Mouse (Mus musculus): Measurements from ENCODE around the gene 9430097D07Rik.

The 9430097D07Rik gene

DNA sequence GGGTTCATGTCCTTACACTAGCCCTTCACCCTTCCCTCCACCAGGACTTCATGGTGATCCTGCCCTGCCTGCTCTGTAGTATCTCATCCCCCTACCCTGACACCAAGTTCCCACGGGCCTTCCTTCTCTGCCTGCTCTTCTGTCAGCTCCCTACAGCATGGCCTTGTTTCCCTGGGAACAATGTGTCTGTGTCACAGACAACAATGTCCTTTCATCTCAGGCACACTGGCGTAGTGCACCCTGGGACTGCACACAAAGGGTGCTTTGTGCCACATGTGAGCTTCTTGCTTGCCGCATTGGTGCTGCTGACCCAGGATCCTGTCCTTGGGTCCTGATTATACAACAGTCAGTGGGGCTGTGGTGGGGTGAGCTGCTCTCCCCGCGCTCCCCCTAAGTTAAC, 15.9 kb downstream of the 9430097D07Rik start:
- DNase-seq (ENCODE audit: low spot score), result no peak

- DNase-seq (ENCODE audit: low spot score), result no peak
These were observed 19.5 kb downstream of the 9430097D07Rik start for GRCm38 (mm10) chr2:32556019-32556418.

GRCm38 (mm10) chr2:32555484-32555883, 20.0 kb downstream of the 9430097D07Rik start:
- no peak for DNase-seq (ENCODE audit: low spot score)

DNA sequence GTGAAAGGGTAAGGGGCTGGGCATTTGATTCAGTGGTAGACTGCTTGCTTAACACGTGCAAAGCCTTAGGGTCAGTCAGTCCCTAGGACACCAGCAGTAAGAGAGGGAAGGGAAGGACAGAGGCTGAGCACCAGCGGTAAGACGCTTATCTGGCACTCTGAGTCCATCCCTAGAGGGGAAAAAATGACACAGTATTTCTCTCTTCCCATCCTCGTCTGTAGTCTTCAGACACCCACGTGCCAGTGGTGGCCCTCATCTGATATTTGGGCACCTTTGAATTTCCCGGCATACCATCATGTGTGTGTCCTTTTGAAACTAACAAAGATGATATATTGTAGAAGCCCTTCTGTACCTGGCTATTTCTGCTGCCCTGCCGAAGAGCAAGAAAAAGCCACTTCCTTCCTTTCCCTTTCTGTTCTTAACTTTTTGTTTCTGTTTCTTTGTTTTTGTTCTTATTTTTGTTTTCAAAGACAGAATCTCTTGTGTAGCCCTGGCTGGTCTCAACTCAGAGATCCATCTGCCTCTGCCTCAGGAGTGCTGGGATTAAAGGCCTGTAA, 21.8 kb downstream of the 9430097D07Rik start:
- DNase-seq (ENCODE audit: low spot score), result no peak

DNA sequence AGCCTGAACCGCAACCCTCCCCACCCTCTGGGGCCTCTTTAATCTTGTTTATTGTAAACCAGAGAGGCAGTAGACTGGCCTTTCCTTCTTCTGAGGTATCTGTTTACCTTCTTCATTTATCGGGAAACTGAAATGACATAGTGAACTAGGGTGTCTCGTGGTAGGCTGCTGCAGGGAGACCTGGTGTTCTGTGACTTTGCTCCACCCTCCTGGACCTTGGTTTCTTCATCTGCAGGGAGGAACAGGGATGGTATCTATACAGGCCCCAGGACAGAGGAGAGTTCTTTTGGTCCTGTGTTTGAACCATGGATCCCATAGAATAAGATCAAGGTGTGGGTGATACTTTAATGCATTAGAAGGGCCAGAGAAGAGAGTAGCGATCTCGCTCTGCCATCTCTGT, 24.2 kb downstream of the 9430097D07Rik start:
- DNase-seq (ENCODE audit: low spot score), result no peak

DNA sequence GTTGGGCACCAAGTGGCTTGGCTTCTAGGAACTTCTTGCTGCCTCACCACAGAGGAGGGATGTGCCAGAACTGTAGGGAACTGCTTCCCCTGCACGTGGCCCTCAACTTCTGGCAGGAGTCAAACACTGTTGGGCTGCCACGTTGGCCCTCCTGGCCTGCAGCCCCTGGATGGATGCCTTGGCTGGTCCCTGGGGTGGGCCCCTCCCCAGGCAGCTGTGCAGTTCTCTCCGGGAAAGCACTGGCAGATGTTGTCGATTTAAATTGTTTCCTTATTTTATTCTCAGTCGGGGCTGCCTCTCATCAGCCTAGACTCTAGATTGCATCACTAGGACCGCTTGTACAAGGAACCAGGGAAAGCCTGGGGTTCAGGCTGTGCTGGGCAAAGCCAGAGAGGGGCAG, 25.7 kb downstream of the 9430097D07Rik start:
- peak; percentile 50 for DNase-seq (ENCODE audit: low spot score)

GRCm38 (mm10) chr2:32549171-32549570, 26.3 kb downstream of the 9430097D07Rik start:
- DNase-seq (ENCODE audit: low spot score), result no peak

DNA sequence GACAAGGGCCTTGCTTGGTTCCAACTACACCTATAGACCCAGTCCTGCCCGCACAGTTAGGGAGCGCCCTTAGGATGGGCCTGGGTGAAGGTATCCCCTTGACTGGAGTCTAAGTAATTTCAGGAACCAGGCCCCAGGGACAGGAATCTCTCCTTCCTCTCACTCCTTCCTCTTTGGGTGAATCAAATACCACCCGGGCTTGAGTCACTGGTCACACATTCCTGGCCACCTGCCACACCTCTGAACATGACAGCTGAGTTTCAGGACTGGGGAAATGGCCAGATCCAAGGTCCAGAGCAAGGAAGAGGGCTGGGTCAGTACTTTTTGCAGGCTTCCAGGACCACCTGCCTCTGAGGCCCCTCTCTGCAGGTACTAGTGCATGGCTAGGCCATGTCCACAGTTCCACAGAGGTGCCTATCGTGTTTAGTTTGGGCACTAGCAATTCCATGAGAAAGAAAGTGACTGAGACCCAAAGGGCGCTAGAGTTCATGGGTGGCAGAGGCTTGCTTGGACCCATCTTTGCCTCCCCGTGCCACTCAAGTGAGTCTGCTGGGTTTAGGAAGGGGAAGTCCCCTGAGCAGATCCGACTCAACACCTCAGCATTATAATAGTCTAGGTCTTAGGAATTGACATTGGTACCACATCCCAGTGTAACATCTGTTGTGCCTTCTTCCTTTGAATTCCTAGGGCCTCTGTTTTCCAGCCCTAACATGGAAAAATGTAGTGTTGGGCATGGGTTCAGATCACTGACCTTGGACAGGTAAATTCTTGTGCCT, 27.3 kb downstream of the 9430097D07Rik start:
- no peak for DNase-seq (ENCODE audit: low spot score)

- no peak for DNase-seq (ENCODE audit: low spot score)
These were observed 28.1 kb downstream of the 9430097D07Rik start for GRCm38 (mm10) chr2:32547380-32547779.

DNA sequence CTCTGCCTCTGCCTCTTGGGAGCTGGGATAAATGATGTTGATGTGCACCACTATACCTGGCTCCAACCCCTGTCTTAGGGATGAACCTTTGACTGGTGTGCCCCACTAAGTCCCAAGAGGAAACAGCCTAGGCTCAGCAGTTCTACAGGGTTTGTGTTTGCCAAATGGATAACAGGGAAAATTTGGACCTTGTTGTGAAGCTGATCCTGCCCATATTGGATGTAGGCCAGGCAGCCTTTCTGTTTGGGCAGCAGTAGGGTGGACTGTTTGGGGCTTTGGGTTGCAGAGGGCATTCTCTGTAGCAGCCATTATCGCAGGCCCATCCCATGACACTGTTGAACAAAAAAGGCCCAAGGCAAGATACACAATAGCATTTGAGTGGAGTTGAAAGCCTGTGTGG, 28.5 kb downstream of the 9430097D07Rik start:
- DNase-seq (ENCODE audit: low spot score), result no peak

DNA sequence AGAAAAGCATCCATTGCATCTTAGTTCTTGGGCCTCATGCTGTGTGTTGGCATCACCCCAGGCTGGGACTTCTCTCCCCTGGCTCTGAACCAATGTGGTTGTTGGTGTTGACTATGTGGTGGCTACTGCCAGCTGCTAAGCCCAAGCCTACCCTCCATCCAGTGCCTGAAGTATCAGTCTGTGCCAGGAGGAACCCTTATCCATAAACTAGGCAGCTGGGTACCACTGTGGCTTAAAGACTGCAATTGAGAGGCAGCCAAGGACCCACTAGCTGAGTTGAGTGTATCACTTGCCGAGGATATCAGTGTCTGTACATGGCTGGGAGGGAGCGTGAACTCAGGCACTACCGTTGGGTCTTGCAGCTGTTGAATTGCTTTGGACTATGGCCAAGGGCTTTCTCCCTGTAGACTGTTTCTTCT, 32.4 kb downstream of the 9430097D07Rik start:
- no peak for DNase-seq (ENCODE audit: low spot score)

GRCm38 (mm10) chr2:32541986-32542573, 33.4 kb downstream of the 9430097D07Rik start:
- DNase-seq (ENCODE audit: low spot score), result no peak

DNA sequence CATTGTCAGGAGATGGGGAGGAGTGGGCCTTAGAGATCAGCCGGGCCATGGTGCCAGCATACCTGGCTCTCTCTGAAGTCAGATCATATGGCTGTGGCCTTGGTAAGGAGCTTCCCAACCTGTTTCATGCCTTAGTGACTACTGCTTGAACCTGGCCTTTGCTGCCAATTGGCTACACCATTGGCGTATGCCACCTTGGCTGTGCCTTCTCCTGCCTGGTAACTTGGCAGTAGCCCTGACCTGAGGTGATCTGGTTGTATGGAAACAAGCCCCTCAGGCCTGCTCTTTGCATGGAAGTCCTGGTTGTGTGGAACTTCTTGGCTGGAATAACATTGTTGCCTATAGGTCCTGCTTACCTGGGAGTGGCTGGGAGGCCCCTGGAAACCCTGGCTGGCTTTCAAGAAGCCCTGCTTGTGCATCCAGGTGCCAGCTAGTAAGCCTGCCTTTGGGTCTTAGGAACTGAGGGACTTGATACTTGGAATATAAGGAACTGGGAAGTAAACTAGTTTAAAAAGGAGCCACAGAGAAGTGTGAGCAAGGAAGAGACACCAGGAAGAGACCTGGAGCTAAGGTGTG, 34.1 kb downstream of the 9430097D07Rik start:
- DNase-seq (ENCODE audit: low spot score), result no peak

DNA sequence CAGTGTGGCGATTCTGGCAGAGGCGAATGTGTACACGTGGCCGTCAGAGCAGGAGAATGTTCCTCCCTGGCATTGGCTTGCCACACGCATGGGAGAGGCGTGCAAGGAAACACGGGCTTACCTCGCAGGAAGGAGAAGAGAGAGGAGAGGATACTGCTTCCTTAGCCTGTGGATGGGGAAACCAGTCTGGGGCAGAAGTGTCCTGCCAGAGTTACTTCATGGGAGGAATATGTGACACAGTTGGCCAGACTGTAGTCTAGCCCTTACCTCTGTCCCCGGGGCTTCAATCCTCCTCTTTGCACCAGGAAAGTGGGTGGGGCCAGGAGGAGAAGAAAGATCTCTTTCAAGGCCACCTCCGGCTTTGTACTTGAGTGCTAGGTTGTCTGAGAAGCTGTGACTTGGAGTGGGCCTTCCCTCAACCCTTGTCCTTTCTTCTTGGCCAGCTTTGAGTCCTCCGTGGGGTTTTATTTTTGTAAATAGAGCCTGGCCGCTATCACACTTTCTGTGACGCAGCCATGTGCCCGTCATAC, 36.0 kb downstream of the 9430097D07Rik start:
- DNase-seq (ENCODE audit: low spot score), result no peak

GRCm38 (mm10) chr2:32538461-32538860, 37.0 kb downstream of the 9430097D07Rik start:
- DNase-seq (ENCODE audit: low spot score), result no peak

GRCm38 (mm10) chr2:32537941-32538340, 37.5 kb downstream of the 9430097D07Rik start:
- DNase-seq (ENCODE audit: low spot score), result no peak

GRCm38 (mm10) chr2:32537360-32537905, 38.1 kb downstream of the 9430097D07Rik start:
- DNase-seq (ENCODE audit: low spot score), result no peak

DNA sequence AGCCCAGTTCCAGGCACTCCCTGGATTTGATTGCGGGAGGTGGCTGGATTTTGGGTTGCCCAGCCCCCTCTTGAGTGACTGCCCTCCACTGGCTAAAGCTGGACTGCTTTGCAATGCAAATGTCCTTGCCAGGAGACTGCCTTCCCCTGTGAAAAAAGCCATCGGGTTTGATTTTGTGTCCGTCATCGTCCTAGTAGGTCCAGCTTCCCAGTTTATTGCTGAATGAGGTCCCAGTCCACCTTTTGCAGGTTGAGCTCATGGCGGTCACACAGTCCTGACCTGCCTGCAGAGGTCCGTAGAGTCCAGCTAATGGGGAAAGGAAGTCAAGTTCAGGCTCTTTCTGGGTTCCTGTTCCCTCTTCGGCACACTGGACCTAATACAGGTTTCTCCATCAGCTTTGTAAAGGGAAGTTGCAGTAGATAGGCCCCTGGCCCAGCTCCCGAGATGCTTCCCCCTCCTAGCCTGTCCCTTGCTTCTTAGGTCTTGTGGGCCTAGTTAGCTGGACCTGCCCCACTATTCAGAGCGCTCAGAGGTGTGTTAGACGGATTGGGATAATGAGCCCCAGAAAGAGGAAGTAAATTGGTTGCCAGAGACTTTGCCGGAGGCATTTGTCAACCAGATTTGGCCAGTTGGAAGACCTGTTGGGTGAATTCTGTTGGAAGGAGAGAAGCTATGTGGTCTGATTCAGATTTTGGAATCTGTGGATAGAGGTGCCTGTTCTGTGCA, 38.7 kb downstream of the 9430097D07Rik start:
- peak; percentile 14 for DNase-seq (ENCODE audit: low spot score)

- peak; percentile 17 for DNase-seq (ENCODE audit: low spot score)
These were observed 39.3 kb downstream of the 9430097D07Rik start for GRCm38 (mm10) chr2:32536086-32536633.

DNA sequence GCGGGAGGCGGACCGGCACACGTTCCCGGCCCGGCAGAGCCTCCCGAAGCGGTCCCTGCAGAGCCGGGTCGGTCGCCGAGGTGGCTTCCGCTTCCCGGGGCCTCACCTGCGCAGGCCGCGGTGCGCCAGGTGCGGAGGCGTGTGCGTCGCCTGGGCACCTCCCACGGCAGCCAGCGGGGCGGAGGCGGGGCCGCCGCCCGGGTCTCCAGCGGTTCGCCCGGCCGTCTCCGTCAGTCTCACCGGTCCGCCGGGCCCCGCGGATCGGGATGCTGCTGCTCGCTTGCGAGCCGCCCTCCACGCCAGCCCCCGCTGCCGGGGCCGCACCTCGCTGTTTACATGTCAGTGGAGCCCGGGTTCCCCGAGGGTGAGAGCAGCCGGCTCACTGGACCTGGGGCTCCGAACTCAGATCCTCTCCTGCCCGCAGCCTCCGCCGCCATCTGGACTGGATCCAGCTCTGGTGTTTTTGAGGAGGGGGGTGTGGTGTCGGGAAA, 39.9 kb downstream of the 9430097D07Rik start:
- peak; percentile 61 for DNase-seq (ENCODE audit: low spot score)
